Mouse (Mus musculus): ENCODE measurements around the gene Zdhhc9. TPM values are rescaled to one million over a fixed set of nuclear protein-coding genes. Genes with fewer than 3 reads are reported as not detected.

The Zdhhc9 gene
- polyA plus RNA-seq (2014; fragmentation: Illumina TruSeq; extraction: RNeasy Lipid Tissue Mini Kit (QIAGEN cat#74804); ENCODE audit: low read depth, low replicate concordance), result 84.3 TPM

DNA sequence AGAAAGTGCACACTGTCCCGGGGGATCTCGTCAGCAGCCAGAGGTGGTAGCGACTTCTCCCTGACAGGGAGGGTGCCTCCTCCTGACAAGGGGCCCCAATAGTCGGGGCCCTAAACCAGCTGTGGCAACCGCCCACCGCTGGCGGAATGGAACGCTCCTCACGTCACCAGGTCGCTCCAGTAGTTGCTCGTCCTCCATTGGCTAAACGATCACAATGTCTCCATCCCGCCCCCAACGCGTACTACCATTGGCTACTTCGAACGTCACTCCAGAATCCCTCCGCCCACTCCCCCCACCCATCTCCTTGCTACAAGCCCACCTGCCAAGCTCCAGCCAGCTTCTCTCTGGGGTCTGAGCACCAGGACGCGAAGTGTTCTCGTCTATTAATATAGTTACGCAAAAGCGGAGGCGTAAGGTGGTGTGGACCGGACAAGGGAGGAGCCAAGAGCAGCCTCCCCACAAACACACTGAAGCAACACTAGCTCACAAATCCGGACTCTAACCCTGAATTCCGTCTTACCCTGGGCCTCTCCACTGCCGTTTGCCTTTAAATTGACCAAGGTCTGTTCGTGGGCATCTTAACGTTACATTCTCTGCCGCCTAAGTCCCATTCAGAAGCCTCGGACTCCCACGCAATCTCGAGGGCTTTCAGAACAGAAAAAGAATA, at the start of gene Zdhhc9:
Gene Zdhhc9, minus strand, starts transcription at position 360 of the 667 bp plus-strand sequence.

DNA sequence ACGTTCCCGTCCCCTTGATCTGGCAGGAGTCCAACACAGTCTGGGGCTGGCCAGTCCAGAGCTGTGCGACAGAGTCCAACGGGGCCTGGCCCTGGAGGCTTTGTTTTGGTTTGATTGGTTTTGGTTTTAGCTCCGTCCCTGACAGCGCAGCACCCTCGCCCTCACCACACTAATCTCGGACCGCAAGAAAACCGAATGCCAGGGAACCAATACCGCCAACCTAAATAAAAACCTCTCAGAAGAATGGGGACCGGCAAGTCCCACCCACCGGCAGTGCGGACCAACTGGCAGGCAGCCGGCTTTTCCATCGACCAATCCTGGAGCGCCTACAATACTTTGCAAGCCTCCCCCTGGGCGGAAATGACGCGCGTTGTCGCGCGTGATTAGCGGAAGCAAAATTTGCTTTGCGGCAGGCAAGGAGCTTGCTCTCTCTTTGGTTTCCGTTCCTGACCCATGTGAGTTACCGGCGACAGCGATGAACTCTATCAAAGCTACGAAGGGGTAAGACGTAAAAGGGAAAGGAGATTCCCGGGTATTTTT, 47.9 kb upstream of the Zdhhc9 start, which contains the start of gene Utp14a:
Gene Utp14a, plus strand, starts transcription at position 395 of the 540 bp plus-strand sequence.

DNA sequence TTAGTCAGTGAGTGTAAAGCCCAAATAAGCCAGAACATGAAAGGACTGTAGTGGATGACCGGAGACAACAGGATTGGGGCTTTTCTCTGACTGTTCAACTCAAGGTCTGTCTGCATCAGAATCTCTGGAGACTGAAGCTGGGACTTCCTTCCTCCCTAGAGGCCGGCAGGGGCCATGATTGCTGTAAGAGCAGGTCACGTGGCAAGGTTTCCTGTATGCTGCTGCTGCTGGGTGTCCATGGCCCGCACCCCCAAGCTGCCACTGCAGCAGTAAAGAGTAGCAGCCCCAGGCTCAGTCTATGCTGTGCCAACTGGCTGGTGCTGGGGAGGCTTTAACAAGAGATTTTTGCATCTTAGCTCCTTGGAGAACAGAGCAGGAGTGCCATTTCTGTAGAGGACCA, 62.4 kb downstream of the Zdhhc9 start, which contains the start of gene Sash3:
Gene Sash3, plus strand, starts transcription at position 175 of the 400 bp plus-strand sequence.

Other genes starting within 250 kb of the Zdhhc9 start
- 0.11 TPM for gene Apln, start 174.0 kb downstream of the Zdhhc9 start, polyA plus RNA-seq (2014; fragmentation: Illumina TruSeq; extraction: RNeasy Lipid Tissue Mini Kit (QIAGEN cat#74804); ENCODE audit: low read depth, low replicate concordance)
- not detected for gene Xpnpep2, start 100.2 kb downstream of the Zdhhc9 start, polyA plus RNA-seq (2014; fragmentation: Illumina TruSeq; extraction: RNeasy Lipid Tissue Mini Kit (QIAGEN cat#74804); ENCODE audit: low read depth, low replicate concordance)
- gene Sash3, start 62.4 kb downstream of the Zdhhc9 start, polyA plus RNA-seq (2014; fragmentation: Illumina TruSeq; extraction: RNeasy Lipid Tissue Mini Kit (QIAGEN cat#74804); ENCODE audit: low read depth, low replicate concordance), result 0.42 TPM
- 11.6 TPM for gene Utp14a, start 48.0 kb upstream of the Zdhhc9 start, polyA plus RNA-seq (2014; fragmentation: Illumina TruSeq; extraction: RNeasy Lipid Tissue Mini Kit (QIAGEN cat#74804); ENCODE audit: low read depth, low replicate concordance)
- 0.58 TPM for gene Bcorl1, start 132.5 kb upstream of the Zdhhc9 start, polyA plus RNA-seq (2014; fragmentation: Illumina TruSeq; extraction: RNeasy Lipid Tissue Mini Kit (QIAGEN cat#74804); ENCODE audit: low read depth, low replicate concordance)